Mouse (Mus musculus): ENCODE measurements around the gene Fpgs. TPM values are rescaled to one million over a fixed set of nuclear protein-coding genes. Genes with fewer than 3 reads are reported as not detected.

Fpgs gene
- polyA plus RNA-seq, 1 experiment from 2014 or later: 25.9 TPM

DNA sequence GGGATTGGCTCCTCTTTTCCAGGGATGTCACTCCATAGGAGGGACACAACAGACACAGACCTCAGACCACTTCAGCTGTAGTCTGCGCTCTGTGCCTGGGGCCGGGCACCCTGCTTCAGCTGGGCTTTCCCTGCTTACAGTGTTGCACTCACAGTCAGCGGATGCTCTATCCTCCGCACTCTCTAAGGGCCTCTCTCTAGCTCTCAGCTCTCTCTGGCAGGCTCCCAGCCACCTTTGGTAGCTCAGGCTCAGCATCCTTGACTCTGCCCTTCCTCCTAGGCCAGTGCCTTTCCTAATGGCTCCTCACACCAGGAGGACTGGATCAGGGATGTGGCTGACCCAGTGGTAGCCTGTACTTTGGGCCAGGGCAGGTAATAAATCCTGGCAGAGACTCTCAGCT lies 28.0 kb upstream of the Fpgs start:
- Histone ChIP-seq H3K4me1 (ENCODE audit: control insufficient read depth, insufficient read depth, low read length) (peaks cover 38% of the 10 kb centered on the region), H3K4me2 (replicated peaks; ENCODE audit: low read depth, low read length) (0 out of 2 replicates have a peak overlapping the region, but pooled peaks have one; percentile 13), H3K36me3 (ENCODE audit: control insufficient read depth, insufficient read depth, low read length) (no peaks in the 10 kb centered on the region; the same call in 1 of the 2 replicates), H3K9me3 (ENCODE audit: control insufficient read depth, low read depth, low read length) (no peaks in the 10 kb centered on the region), H3K9ac (replicated peaks; ENCODE audit: low read depth, low read length) (no peak overlapping the region), H3K4me3 (ENCODE audit: low read depth, low read length) (no peak overlapping the region), H3K27me3 (ENCODE audit: control insufficient read depth, insufficient read depth, low read length) (no peaks in the 10 kb centered on the region), H3K27ac (ENCODE audit: low read length) (peak overlapping the region; percentile 83)
- no peak for ATAC-seq (ENCODE audit: insufficient number of reproducible peaks, insufficient read depth, low FRiP score, low read depth)
- 50% methylated on average over 4 of the region's 4 CpGs for WGBS

DNA sequence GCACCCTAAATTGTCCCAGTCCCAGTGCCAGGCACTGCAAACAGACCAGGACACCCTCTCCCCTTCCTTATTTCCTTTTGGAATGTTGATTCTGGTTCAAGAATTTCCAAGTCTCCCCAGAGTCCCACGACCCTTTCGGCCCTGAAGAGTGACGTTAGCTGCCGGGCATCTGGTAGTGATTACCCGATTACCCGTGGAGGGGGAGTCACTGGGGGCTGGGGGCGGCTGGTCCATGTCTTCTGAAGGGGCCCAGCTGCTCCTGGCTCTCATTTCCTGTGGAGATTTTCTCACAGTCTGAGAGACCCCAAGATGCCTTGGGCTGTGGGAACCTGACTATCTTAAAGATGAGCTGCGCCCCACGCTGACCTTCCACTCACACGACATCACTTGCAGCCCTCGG lies 26.9 kb upstream of the Fpgs start:
- H3K9ac ChIP-seq (replicated peaks; ENCODE audit: low read depth, low read length): no peak overlapping the region
- H3K36me3 ChIP-seq (ENCODE audit: control insufficient read depth, insufficient read depth, low read length): no peaks in the 10 kb centered on the region; the same call in 1 of the 2 replicates
- whole genome bisulfite sequencing: 22% methylated on average over 11 of the region's 11 CpGs
- ATAC-seq (ENCODE audit: insufficient number of reproducible peaks, insufficient read depth, low FRiP score, low read depth): no peak
- peak overlapping the region; percentile 83 for H3K27ac ChIP-seq (ENCODE audit: low read length)
- no peak overlapping the region for H3K4me3 ChIP-seq (ENCODE audit: low read depth, low read length)
- no peaks in the 10 kb centered on the region for H3K27me3 ChIP-seq (ENCODE audit: control insufficient read depth, insufficient read depth, low read length)
- H3K4me1 ChIP-seq (ENCODE audit: control insufficient read depth, insufficient read depth, low read length): peaks cover 35% of the 10 kb centered on the region
- H3K4me2 ChIP-seq (replicated peaks; ENCODE audit: low read depth, low read length): peak overlapping the region; percentile 51
- H3K9me3 ChIP-seq (ENCODE audit: control insufficient read depth, low read depth, low read length): no peaks in the 10 kb centered on the region

DNA sequence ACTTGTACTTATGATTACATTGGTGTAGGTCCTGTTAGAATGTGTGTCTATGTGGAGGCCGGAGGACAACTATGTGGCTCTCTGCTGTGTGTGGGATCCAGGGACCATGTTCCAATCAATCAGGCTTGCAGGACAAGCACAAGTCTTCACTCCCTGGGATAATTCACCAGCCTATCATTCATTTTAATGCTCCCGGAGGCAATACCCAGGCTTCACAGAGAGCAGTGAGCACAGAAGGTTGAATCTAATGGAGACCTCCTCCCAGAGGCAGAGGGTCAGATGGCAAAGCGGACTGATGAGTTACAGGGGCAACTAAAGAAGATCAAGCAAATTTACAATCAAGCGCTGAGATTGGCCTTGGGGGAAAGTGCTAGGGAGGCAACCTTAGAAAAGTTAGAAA lies 25.6 kb upstream of the Fpgs start:
- no peaks in the 10 kb centered on the region for H3K27me3 ChIP-seq (ENCODE audit: control insufficient read depth, insufficient read depth, low read length)
- WGBS: 70% methylated on average over 4 of the region's 4 CpGs
- H3K4me3 ChIP-seq (ENCODE audit: low read depth, low read length): peak overlapping the region; percentile 8; the same call in 1 of the 2 replicates
- ATAC-seq (ENCODE audit: insufficient number of reproducible peaks, insufficient read depth, low FRiP score, low read depth): no peak
- peak overlapping the region; percentile 51 for H3K4me2 ChIP-seq (replicated peaks; ENCODE audit: low read depth, low read length)
- H3K9ac ChIP-seq (replicated peaks; ENCODE audit: low read depth, low read length): no peak overlapping the region
- peaks cover 28% of the 10 kb centered on the region for H3K4me1 ChIP-seq (ENCODE audit: control insufficient read depth, insufficient read depth, low read length)
- H3K27ac ChIP-seq (ENCODE audit: low read length): peak overlapping the region; percentile 58; the same call in 1 of the 2 replicates
- no peaks in the 10 kb centered on the region for H3K9me3 ChIP-seq (ENCODE audit: control insufficient read depth, low read depth, low read length)
- H3K36me3 ChIP-seq (ENCODE audit: control insufficient read depth, insufficient read depth, low read length): no peaks in the 10 kb centered on the region; the same call in 1 of the 2 replicates

DNA sequence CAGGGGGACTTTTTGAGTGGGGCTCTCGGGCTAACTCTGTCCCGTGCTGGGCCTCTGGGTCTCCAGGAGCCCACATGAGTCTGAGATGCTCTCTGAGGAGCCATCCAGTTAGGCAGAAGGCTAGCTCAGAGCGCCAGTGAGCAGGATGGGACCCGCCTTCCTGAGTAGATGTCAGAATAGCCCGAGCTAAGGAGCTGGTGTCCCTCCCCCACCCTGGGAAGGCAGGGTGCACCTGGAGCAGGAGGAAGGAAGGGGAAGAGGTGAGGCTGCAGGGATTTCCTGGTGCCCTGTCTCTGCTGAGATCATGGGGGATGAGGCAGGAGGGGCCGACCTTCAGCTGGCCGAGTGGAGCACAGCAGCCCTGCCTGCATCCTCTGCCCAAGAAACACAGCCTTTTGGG lies 24.5 kb upstream of the Fpgs start:
- Histone ChIP-seq H3K9me3 (ENCODE audit: control insufficient read depth, low read depth, low read length) (no peaks in the 10 kb centered on the region), H3K4me3 (ENCODE audit: low read depth, low read length) (peak overlapping the region; percentile 29), H3K27ac (ENCODE audit: low read length) (peak overlapping the region; percentile 58; the same call in 1 of the 2 replicates), H3K4me1 (ENCODE audit: control insufficient read depth, insufficient read depth, low read length) (peaks cover 26% of the 10 kb centered on the region), H3K27me3 (ENCODE audit: control insufficient read depth, insufficient read depth, low read length) (no peaks in the 10 kb centered on the region), H3K9ac (replicated peaks; ENCODE audit: low read depth, low read length) (peak overlapping the region; percentile 10; the same call in 1 of the 2 replicates), H3K4me2 (replicated peaks; ENCODE audit: low read depth, low read length) (peak overlapping the region; percentile 51), H3K36me3 (ENCODE audit: control insufficient read depth, insufficient read depth, low read length) (no peaks in the 10 kb centered on the region; the same call in 1 of the 2 replicates)
- whole genome bisulfite sequencing: 46% methylated on average over 7 of the region's 7 CpGs
- no peak for ATAC-seq (ENCODE audit: insufficient number of reproducible peaks, insufficient read depth, low FRiP score, low read depth)

DNA sequence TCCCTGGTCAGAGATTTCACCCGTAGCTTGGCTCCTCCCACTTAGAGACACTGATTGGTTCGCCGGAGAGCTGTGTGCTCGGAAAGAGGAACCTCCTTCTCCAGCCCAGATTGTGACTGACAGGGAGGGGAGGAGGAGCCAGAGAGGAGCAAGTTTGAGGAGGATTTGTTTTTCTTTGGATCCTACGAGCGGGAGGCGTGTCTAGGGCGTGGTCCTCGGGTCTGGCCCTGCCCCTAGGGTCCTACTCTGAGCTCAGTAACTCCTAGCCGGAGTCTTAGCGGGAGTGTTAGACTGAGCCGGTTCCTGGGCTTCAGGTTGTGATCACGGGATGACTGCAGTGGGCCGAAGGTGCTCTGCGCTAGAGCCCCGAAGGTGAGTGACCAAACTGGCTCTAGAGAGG lies 23.5 kb upstream of the Fpgs start:
- H3K4me1 ChIP-seq (ENCODE audit: control insufficient read depth, insufficient read depth, low read length): peaks cover 25% of the 10 kb centered on the region
- peak; percentile 93 for ATAC-seq (ENCODE audit: insufficient number of reproducible peaks, insufficient read depth, low FRiP score, low read depth)
- peak overlapping the region; percentile 29 for H3K4me3 ChIP-seq (ENCODE audit: low read depth, low read length)
- WGBS: 1% methylated on average over 16 of the region's 16 CpGs
- H3K27ac ChIP-seq (ENCODE audit: low read length): peak overlapping the region; percentile 28; the same call in 1 of the 2 replicates
- no peaks in the 10 kb centered on the region; the same call in 1 of the 2 replicates for H3K36me3 ChIP-seq (ENCODE audit: control insufficient read depth, insufficient read depth, low read length)
- H3K9me3 ChIP-seq (ENCODE audit: control insufficient read depth, low read depth, low read length): no peaks in the 10 kb centered on the region
- H3K4me2 ChIP-seq (replicated peaks; ENCODE audit: low read depth, low read length): peak overlapping the region; percentile 51
- no peaks in the 10 kb centered on the region for H3K27me3 ChIP-seq (ENCODE audit: control insufficient read depth, insufficient read depth, low read length)
- 0 out of 2 replicates have a peak overlapping the region, but pooled peaks have one; percentile 11 for H3K9ac ChIP-seq (replicated peaks; ENCODE audit: low read depth, low read length)

DNA sequence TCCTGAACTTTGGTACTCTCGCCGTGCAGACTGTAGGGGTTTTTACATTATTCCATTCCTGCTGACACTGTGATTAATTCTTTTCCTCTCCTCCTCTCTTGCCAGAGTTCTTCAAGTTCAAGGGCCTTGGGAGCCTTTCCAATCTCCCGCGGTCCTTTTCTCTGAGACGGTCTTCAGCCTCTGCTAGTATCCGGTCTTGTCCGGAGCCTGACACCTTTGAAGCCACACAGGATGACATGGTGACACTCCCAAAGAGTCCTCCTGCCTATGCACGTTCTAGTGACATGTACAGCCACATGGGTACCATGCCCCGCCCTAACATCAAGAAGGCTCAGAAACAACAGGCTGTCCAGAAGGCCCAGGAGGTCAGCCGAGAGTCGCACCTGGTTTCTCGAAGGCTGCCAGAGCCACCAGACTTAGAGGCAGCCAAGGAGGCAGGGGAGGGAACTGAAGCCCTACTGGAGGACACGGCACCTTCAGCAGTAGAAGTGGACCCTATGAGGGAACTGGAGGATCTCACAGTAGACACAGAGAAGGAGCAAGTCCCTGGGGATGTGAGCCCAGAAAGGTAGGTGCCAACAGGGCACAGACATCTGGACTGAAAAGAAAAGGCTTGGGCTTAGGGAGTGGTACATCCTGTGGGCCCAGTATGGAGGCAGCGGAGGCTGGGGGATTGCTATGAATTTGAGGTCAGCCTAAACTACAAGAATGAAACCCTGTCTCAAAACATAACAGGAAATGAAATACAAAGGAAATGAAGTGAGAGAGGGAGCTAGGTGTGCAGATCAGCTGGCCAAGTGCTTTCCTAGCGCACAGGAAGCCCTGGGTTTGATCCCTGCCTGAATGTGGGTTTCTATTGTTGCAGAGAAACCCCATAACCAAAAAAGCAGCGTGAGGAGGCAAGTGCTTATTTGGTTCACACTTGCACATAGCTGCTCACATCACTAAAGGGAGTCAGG lies 21.2 kb upstream of the Fpgs start:
- Histone ChIP-seq H3K27ac (ENCODE audit: low read length) (peak overlapping the region; percentile 27; the same call in 1 of the 2 replicates), H3K4me3 (ENCODE audit: low read depth, low read length) (no peak overlapping the region), H3K9ac (replicated peaks; ENCODE audit: low read depth, low read length) (no peak overlapping the region), H3K4me1 (ENCODE audit: control insufficient read depth, insufficient read depth, low read length) (peaks cover 27% of the 10 kb centered on the region), H3K36me3 (ENCODE audit: control insufficient read depth, insufficient read depth, low read length) (no peaks in the 10 kb centered on the region; the same call in 1 of the 2 replicates), H3K27me3 (ENCODE audit: control insufficient read depth, insufficient read depth, low read length) (no peaks in the 10 kb centered on the region), H3K9me3 (ENCODE audit: control insufficient read depth, low read depth, low read length) (no peaks in the 10 kb centered on the region), H3K4me2 (replicated peaks; ENCODE audit: low read depth, low read length) (no peak overlapping the region)
- 74% methylated on average over 16 of the region's 16 CpGs for WGBS
- ATAC-seq (ENCODE audit: insufficient number of reproducible peaks, insufficient read depth, low FRiP score, low read depth): no peak

DNA sequence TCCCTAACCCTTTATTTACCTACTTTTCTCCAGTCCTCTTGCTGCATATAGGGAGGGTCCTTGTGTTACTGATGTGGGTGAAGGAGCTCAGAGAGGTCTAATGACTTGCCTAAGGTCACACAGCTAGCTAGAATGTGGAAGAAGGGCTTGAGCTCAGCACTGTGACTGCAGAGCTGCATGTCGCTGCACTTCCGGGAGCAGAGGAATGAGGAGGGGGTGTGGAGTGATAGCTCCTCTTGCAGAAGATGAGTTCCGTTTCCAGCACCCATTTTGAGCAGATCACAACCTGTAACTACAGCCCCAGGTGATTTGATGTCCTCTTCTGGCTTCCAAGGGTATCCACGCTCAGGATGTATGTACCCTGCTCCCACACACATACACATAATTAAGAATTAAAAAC lies 20.2 kb upstream of the Fpgs start:
- Histone ChIP-seq H3K9ac (replicated peaks; ENCODE audit: low read depth, low read length) (no peak overlapping the region), H3K4me1 (ENCODE audit: control insufficient read depth, insufficient read depth, low read length) (peaks cover 26% of the 10 kb centered on the region), H3K4me3 (ENCODE audit: low read depth, low read length) (no peak overlapping the region), H3K27ac (ENCODE audit: low read length) (no peak overlapping the region), H3K36me3 (ENCODE audit: control insufficient read depth, insufficient read depth, low read length) (no peaks in the 10 kb centered on the region; the same call in 1 of the 2 replicates), H3K4me2 (replicated peaks; ENCODE audit: low read depth, low read length) (no peak overlapping the region), H3K9me3 (ENCODE audit: control insufficient read depth, low read depth, low read length) (no peaks in the 10 kb centered on the region), H3K27me3 (ENCODE audit: control insufficient read depth, insufficient read depth, low read length) (no peaks in the 10 kb centered on the region)
- WGBS: 74% methylated on average over 4 of the region's 4 CpGs
- no peak for ATAC-seq (ENCODE audit: insufficient number of reproducible peaks, insufficient read depth, low FRiP score, low read depth)

DNA sequence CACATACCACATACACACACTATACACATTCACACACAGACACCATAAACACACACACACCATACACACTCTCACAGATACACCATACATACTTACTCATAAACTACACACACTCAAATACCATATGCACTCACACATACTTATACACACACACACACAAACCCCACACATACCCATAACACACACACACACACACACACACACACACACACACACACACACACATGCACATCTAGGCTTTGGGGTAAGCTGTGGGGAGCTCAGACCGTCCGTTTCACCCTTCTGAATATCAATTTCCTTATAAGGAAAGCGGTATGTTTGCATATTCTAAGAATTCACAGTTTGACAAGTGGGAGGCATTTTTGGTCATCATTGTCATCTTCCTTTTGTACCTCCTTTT lies 18.6 kb upstream of the Fpgs start:
- H3K4me2 ChIP-seq (replicated peaks; ENCODE audit: low read depth, low read length): peak overlapping the region; percentile 29; the same call in 1 of the 2 replicates
- no peaks in the 10 kb centered on the region for H3K9me3 ChIP-seq (ENCODE audit: control insufficient read depth, low read depth, low read length)
- WGBS: 47% methylated on average over 3 of the region's 3 CpGs
- ATAC-seq (ENCODE audit: insufficient number of reproducible peaks, insufficient read depth, low FRiP score, low read depth): no peak
- H3K27ac ChIP-seq (ENCODE audit: low read length): no peak overlapping the region
- peaks cover 22% of the 10 kb centered on the region for H3K4me1 ChIP-seq (ENCODE audit: control insufficient read depth, insufficient read depth, low read length)
- H3K4me3 ChIP-seq (ENCODE audit: low read depth, low read length): 0 out of 2 replicates have a peak overlapping the region, but pooled peaks have one; percentile 19
- H3K36me3 ChIP-seq (ENCODE audit: control insufficient read depth, insufficient read depth, low read length): no peaks in the 10 kb centered on the region; the same call in 1 of the 2 replicates
- no peaks in the 10 kb centered on the region for H3K27me3 ChIP-seq (ENCODE audit: control insufficient read depth, insufficient read depth, low read length)
- H3K9ac ChIP-seq (replicated peaks; ENCODE audit: low read depth, low read length): no peak overlapping the region
